Mouse (Mus musculus) retina, adult 2 months (tissue): ENCODE results near the gene Zfp974.
"Not testable (repeated sequence)": the region's sequence is repeated elsewhere in the genome, so short reads cannot be mapped to it uniquely, and the experiment has no call there.

Source experiments
- DNase-seq: peaks from one replicate; pipeline ENCODE4 v3.0.0-alpha.2; 2012; ENCODE audit warnings: low read depth, low spot score

The Zfp974 gene

DNA sequence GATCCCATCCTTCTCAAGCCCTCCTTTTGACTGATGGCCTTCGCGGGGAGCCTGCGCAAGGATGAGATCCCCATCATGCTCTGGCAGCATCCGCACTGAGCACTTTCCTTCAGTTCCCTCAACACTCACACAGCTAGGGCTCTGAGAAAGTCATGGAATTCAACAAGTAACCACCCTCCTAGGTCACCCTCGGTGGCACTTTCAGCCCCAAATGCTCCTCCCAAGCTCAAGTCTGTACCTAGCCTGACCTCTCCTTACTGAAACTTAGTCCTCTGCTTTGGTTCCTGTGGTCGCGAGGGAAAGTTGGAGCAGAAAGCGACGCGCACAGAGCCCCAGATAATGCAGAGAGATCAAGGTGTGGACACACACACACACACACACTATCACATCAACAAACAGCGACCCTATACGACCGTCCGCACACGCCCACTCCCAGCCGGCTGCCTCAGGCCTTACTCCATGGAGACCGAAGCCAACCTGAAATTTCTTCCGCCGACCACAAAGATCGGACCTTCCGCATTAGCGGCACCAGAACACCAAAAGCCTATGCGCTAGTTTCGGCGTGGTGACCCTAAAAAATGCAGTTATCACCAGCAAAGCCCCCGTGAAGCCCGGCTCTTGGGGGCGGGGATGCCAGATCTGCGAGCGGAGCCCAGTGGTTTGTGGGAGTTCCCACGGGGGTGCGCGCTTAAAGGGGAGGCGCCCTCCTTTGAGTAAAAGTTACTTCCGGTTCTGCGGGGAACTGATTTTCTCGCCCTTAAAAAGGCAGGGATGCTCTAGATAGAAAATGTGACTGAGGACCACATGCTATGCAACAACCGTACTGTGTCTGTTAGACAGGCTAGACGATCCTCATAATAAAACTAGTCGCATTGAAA lies at the start of gene Zfp974:
Zfp974 (minus strand) TSS at position 643 of the 878 bp plus-strand sequence.
- DNase-seq, result peak; percentile 53

- DNase-seq, result not testable (repeated sequence)
These were observed 20.2 kb upstream of the Zfp974 start for GRCm38 (mm10) chr7:27949451-27949850.

- DNase-seq, result not testable (repeated sequence)
These were observed 12.6 kb upstream of the Zfp974 start for GRCm38 (mm10) chr7:27941869-27942268.

- not testable (repeated sequence) for DNase-seq
These were observed 4.5 kb upstream of the Zfp974 start for GRCm38 (mm10) chr7:27933800-27934158.

DNA sequence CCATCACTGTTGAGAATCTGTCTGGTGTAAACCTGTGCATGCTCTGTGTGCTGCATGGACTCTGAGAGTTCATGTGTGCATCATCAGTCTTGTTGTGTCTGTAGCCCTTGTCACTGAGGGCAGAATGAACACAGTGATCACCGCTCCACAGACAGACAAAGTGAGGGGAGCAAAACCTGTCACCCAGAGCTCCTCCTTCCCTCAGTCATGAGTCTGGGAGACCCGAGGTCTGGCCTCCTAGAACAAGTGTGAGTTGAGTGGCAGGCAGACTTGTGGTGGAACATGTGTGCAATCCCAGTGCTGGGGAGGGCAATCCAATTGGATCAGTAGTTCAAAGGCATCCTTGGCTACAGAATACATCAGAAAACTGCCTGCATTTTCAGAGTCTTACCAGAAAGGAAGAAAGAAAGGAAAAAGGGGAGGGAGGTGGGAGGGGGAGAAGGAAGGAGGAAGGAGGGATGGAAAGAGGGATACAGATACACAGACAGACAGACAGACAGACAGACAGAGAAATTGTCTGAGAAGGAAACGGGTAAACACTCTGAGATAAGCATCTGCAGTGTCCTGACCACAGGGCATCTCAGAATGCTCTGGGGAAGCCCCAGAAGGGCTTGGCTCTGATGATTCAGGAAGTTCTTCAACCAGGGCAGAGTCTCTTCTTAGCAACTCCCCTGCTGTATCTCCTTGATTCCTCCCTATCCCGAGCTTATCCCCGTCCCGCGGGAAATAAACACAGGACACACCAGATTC lies 4.0 kb upstream of the Zfp974 start:
- no peak for DNase-seq

GRCm38 (mm10) chr7:27927041-27927440 lies 2.2 kb downstream of the Zfp974 start:
- DNase-seq, result not testable (repeated sequence)

- DNase-seq, result not testable (repeated sequence)
These were observed 18.3 kb downstream of the Zfp974 start for GRCm38 (mm10) chr7:27910952-27911351.

DNA sequence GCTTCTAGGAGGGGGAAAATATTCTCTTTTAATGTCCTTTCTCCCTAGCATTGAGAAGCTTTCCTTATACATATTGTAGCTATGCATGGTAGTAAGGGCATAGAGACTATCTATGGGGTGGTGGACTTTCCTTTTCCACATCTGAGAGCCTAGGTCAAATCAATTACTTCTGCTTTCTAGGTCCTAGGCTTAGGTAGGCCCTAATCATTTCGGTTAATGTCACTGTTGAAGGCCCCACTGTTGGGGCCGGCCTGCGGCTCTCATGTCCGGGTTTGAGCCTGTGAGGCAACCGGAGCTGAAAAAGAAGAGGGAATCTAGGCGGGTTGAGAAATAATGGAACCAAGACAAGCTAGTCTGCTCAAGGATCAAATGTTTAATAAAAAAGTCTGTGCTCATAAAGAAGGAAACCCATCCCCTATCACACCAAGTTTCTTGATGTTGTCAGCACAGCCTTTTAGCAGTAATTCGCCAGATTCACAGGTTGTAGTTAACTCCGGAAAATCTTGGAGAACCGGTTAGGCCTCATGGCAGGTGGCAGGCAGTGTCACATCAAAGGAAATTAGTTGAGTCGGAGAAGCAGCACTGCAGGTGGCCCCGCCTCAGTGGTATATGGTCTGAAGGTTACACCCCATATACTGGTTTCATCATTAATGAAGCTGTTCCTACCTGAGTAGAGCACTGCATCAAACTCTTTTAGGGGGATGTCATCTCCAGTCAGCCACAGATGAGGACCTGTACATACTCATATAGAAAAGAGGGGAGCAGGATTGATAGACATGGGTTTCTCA lies 24.0 kb downstream of the Zfp974 start:
- no peak for DNase-seq

DNA sequence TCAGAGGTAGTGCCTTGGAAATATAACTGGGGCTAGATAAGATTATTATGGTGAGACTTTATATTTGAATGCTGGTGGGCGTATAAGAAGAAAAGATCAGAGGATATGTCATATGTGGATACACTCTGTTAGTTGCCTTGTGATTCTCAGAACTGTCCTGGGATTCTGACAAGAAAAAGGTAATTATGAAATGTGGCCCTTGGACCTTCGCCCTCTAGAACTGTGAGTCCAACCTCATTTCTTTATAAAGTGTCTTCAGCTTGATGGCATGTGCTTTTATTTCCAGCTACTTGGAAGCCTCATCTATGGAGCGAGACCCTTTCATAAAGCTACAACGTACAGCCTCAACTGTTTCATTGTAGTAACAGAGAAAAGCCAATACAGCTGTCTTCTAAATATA lies 28.7 kb downstream of the Zfp974 start:
- DNase-seq, result no peak

- no peak for DNase-seq
These were observed 47.5 kb downstream of the Zfp974 start for GRCm38 (mm10) chr7:27881721-27882120.

DNA sequence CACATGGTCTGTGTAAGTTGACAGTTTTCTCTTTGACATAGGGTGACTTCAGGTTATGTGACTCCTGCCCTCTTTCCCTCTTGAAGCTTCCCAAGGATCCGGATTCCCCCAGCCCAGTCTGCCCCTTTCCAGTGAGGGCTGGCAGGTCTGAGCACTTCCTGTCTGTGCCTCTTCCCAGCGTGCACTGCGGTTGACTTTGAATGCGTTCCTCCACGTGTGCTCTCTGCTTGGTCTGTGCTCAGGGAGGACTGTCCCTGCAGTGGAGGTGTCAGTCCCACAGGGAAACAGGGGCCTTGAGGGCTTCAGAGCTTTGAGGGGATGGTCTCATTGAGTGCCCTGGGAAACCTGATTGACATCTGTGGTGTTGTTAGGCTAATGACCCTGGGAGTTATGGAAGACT lies 66.7 kb downstream of the Zfp974 start:
- not testable (repeated sequence) for DNase-seq

GRCm38 (mm10) chr7:27860396-27861235 lies 68.6 kb downstream of the Zfp974 start:
- peak; percentile 50 for DNase-seq

GRCm38 (mm10) chr7:27859301-27860251 lies 69.7 kb downstream of the Zfp974 start:
- no peak for DNase-seq
